Mouse (Mus musculus) inflammation-experienced regulatory T-cells, adult 6 months (primary cell): ENCODE measurements around the gene Etaa1. TPM values are rescaled to one million over a fixed set of nuclear protein-coding genes. Genes with fewer than 3 reads are reported as not detected.
"Not testable (repeated sequence)": the region's sequence is repeated elsewhere in the genome, so short reads cannot be mapped to it uniquely, and the experiment has no call there.

Source experiments
- ATAC-seq: one replicate; pipeline ENCODE4 v1.8.0; 2017
- polyA plus RNA-seq, 3 experiments: library from polyadenylated mRNA; unstranded; fragments of 100-300 nt; shearing (Covaris generic); gene quantifications; one replicate each; pipeline ENCODE4 v1.2.1; 2017

Gene Etaa1
- 1 to 10 TPM; 3.6 to 5.1 (median 5.0) TPM for polyA plus RNA-seq

- peak; percentile 95 for ATAC-seq
Observed at GRCm38 (mm10) chr11:17953231-17954134, at the start of gene Etaa1. Etaa1 (minus strand) TSS chr11:17953875.

GRCm38 (mm10) chr11:17994151-17994550 is 40.5 kb upstream of the Etaa1 start:
- no peak for ATAC-seq

- ATAC-seq: no peak
Observed at GRCm38 (mm10) chr11:17992311-17992710, 38.6 kb upstream of the Etaa1 start.

- no peak for ATAC-seq
Observed at GRCm38 (mm10) chr11:17983331-17983730, 29.7 kb upstream of the Etaa1 start.

GRCm38 (mm10) chr11:17981246-17981645 is 27.6 kb upstream of the Etaa1 start:
- ATAC-seq: no peak

GRCm38 (mm10) chr11:17975581-17975980 is 21.9 kb upstream of the Etaa1 start:
- ATAC-seq: no peak

- ATAC-seq: peak; percentile 26
Observed at GRCm38 (mm10) chr11:17952791-17953190, 884 bp downstream of the Etaa1 start.

- ATAC-seq: no peak
Observed at GRCm38 (mm10) chr11:17951336-17951735, 2.3 kb downstream of the Etaa1 start.

GRCm38 (mm10) chr11:17939168-17939567 is 14.5 kb downstream of the Etaa1 start:
- no peak for ATAC-seq

GRCm38 (mm10) chr11:17937931-17938330 is 15.7 kb downstream of the Etaa1 start:
- no peak for ATAC-seq

- ATAC-seq: no peak
Observed at GRCm38 (mm10) chr11:17917905-17918304, 35.8 kb downstream of the Etaa1 start.

GRCm38 (mm10) chr11:17917101-17917500 is 36.6 kb downstream of the Etaa1 start:
- ATAC-seq: no peak

- ATAC-seq: no peak
Observed at GRCm38 (mm10) chr11:17916486-17916885, 37.2 kb downstream of the Etaa1 start.

GRCm38 (mm10) chr11:17900996-17901395 is 52.7 kb downstream of the Etaa1 start:
- ATAC-seq: not testable (repeated sequence)
